Mouse (Mus musculus) kidney, postnatal 0 days (tissue): ENCODE data around the gene Tsc22d4. TPM values are rescaled to one million over a fixed set of nuclear protein-coding genes. Genes with fewer than 3 reads are reported as not detected.

ENCODE experiments used
- ATAC-seq: fragments of 200-750 bp; cut with Nextera tagmentation; replicated peaks from 2 replicates; pipeline ENCODE4 v1.8.0; 2017; ENCODE audit warnings: low read depth, moderate number of reproducible peaks, moderate TSS enrichment, moderate library complexity; ENCODE audit not compliant: low FRiP score
- DNase-seq: peaks from one replicate; pipeline ENCODE4 v3.0.0-alpha.2; 2016; ENCODE audit warnings: low spot score
- H3K27ac ChIP-seq: fragments of 300-500 bp; sonication (generic); 2 replicates; pipeline ENCODE4 v1.5.1; 2014; ENCODE audit warnings: mild to moderate bottlenecking
- H3K27me3 ChIP-seq: fragments of 300-500 bp; sonication (generic); 2 replicates; pipeline ENCODE4 v1.6.1; 2014; ENCODE audit warnings: low read length, mixed read lengths; ENCODE audit not compliant: insufficient read depth
- H3K36me3 ChIP-seq: fragments of 300-500 bp; sonication (generic); 2 replicates; pipeline ENCODE4 v1.6.1; 2014; ENCODE audit warnings: low read length, mixed read lengths; ENCODE audit not compliant: insufficient read depth
- H3K4me1 ChIP-seq: fragments of 300-500 bp; sonication (generic); replicated peaks from 2 replicates; pipeline ENCODE4 v1.6.1; 2014; ENCODE audit warnings: antibody characterized with exemption, low read length, mixed read lengths; ENCODE audit not compliant: insufficient read depth
- H3K4me2 ChIP-seq: fragments of 300-500 bp; sonication (generic); 2 replicates; pipeline ENCODE4 v1.6.1; 2014; ENCODE audit warnings: mild to moderate bottlenecking, low read length, moderate library complexity, mixed read lengths
- H3K4me3 ChIP-seq: fragments of 300-500 bp; sonication (generic); replicated peaks from 2 replicates; pipeline ENCODE4 v1.5.1; 2014; ENCODE audit warnings: low read depth, low read length
- H3K9ac ChIP-seq: fragments of 300-500 bp; sonication (generic); 2 replicates; pipeline ENCODE4 v1.6.1; 2014; ENCODE audit warnings: low read depth, low read length
- H3K9me3 ChIP-seq: fragments of 300-500 bp; sonication (generic); replicated peaks from 2 replicates; pipeline ENCODE4 v1.6.1; 2016; ENCODE audit warnings: low read length, inconsistent platforms, mixed read lengths
- CTCF ChIP-seq: IDR thresholded peaks from 2 replicates; pipeline ENCODE4 v1.5.1; 2016; ENCODE audit warnings: antibody characterized with exemption, low read depth, mild to moderate bottlenecking, moderate library complexity
- WGBS: fragments of 180-500 bp; shearing (Covaris S2); extraction: QIAGEN DNeasy Blood & Tissue Kit; methylation state at CpG from one replicate; pipeline ENCODE4 v1.1.7; 2014; 5-methylcytosine and 5-hydroxymethylcytosine counted together
- polyA plus RNA-seq: library from polyadenylated mRNA; unstranded; fragments of >200 nt; fragmentation: Nextera tagmentation; extraction: Ambion mirVana; gene quantifications from 2 replicates; pipeline ENCODE4 v1.2.1, GENCODE M21; 2015

Tsc22d4 gene
- polyA plus RNA-seq, 1 experiment from 2014 or later: 110 TPM

- 79% methylated on average over 6 of the region's 6 CpGs for WGBS
- ATAC-seq: no peak
These were observed 6.5 kb downstream of the Tsc22d4 start for GRCm38 (mm10) chr5:137751988-137752387.

GRCm38 (mm10) chr5:137753111-137753832 is 7.7 kb downstream of the Tsc22d4 start:
- Histone ChIP-seq H3K4me3 (no peak overlapping the region), H3K36me3 (peaks cover 29% of the 10 kb centered on the region), H3K4me1 (peaks cover 10% of the 10 kb centered on the region), H3K4me2 (no peak overlapping the region), H3K9me3 (no peaks in the 10 kb centered on the region), H3K9ac (no peak overlapping the region), H3K27ac (no peak overlapping the region), H3K27me3 (no peaks in the 10 kb centered on the region)
- ATAC-seq: no peak
- TF ChIP-seq CTCF: no peak
- 76% methylated on average over 13 of the region's 13 CpGs for WGBS
- DNase-seq: no peak

More at GRCm38 (mm10) chr5:137751988-137752387, 6.5 kb downstream of the Tsc22d4 start:
- peaks cover 24% of the 10 kb centered on the region for H3K36me3 ChIP-seq
- peaks cover 13% of the 10 kb centered on the region for H3K4me1 ChIP-seq
- no peak for DNase-seq
- H3K27me3 ChIP-seq: no peaks in the 10 kb centered on the region
- no peak overlapping the region for H3K27ac ChIP-seq
- no peaks in the 10 kb centered on the region for H3K9me3 ChIP-seq
- no peak for TF ChIP-seq CTCF
- no peak overlapping the region for H3K9ac ChIP-seq
- no peak overlapping the region for H3K4me2 ChIP-seq
- no peak overlapping the region for H3K4me3 ChIP-seq

DNA sequence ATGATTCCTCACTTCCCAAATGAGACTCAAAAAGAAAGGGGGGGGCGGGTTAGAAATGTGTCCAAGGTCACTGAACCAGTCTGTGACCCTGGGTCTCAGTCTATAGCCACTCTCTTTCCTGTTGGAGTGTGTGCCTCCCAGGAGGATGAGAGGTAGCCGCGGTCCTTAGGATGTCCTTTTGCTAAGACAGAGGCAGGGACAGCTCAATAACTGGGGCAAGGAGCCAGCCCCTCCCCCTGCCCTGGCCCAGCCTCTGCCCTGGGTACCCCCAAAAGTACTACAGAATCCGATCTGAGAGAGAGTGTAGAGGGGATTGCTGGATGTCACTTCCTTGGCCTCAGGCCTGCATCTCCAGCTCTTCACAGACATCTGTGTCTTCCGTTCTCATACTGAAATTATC is 9.9 kb downstream of the Tsc22d4 start:
- ATAC-seq (no peak), DNase-seq (no peak)
- TF ChIP-seq CTCF: no peak
- no peaks in the 10 kb centered on the region for H3K27me3 ChIP-seq
- no peaks in the 10 kb centered on the region for H3K4me1 ChIP-seq
- H3K27ac ChIP-seq: no peak overlapping the region
- no peaks in the 10 kb centered on the region for H3K9me3 ChIP-seq
- H3K4me2 ChIP-seq: no peak overlapping the region
- 82% methylated on average over 5 of the region's 5 CpGs for WGBS
- H3K4me3 ChIP-seq: no peak overlapping the region
- peaks cover 39% of the 10 kb centered on the region for H3K36me3 ChIP-seq
- H3K9ac ChIP-seq: no peak overlapping the region

- H3K4me3 ChIP-seq: no peak overlapping the region
- no peaks in the 10 kb centered on the region for H3K27me3 ChIP-seq
- no peak overlapping the region for H3K9ac ChIP-seq
- no peaks in the 10 kb centered on the region for H3K4me1 ChIP-seq
- peaks cover 39% of the 10 kb centered on the region for H3K36me3 ChIP-seq
- ATAC-seq (no peak), DNase-seq (no peak)
- 85% methylated on average over 3 of the region's 3 CpGs for WGBS
- H3K9me3 ChIP-seq: no peaks in the 10 kb centered on the region
- TF ChIP-seq CTCF: no peak
- H3K27ac ChIP-seq: no peak overlapping the region
- no peak overlapping the region for H3K4me2 ChIP-seq
These were observed 10.6 kb downstream of the Tsc22d4 start for GRCm38 (mm10) chr5:137756106-137756505.

DNA sequence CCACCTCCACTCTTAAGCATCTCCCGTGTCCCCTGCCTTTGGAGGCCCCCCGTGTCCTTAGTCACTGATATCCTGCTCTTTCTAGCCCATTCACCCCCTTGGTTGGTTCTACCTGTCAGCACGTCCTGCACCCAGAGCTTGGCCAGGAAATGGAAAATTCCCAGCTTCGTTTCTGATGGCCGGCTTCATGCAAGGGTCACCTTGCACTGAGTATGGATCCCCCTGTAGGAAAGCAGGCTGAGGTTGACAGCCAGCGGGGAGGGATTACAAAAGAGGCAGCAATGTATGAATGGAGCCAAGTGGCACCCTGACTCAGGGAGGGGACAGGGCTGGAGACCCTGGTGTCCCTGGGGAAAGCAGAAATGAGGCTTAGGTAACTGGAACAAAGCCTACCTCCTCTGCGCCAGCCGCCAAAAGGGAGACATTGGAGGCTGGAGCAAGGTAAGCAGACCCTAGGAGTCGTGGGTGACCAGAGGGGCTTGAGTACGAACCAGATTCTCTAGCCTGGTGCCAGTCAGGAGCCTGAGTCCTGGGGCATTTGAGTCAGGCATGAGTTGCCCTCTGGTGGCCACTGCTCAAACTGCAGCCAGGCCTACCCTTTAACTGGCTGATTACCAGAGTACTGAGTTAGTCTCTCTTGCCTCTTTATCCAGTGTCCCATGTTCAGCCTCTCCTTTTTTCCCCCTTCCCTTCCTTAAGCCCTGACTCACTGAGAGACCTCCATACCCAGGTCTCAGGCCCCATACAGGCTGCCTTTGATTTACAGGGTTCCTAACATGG is 11.5 kb downstream of the Tsc22d4 start:
- Histone ChIP-seq H3K4me3 (no peak overlapping the region), H3K4me2 (no peak overlapping the region), H3K9ac (no peak overlapping the region), H3K36me3 (peaks cover 29% of the 10 kb centered on the region), H3K27me3 (no peaks in the 10 kb centered on the region), H3K9me3 (no peaks in the 10 kb centered on the region), H3K27ac (no peak overlapping the region), H3K4me1 (no peaks in the 10 kb centered on the region)
- ATAC-seq: peak; percentile 12; the same call in 1 of the 2 replicates
- TF ChIP-seq CTCF: peak; percentile 97
- 46% methylated on average over 10 of the region's 10 CpGs for WGBS
- peak; percentile 86 for DNase-seq

DNA sequence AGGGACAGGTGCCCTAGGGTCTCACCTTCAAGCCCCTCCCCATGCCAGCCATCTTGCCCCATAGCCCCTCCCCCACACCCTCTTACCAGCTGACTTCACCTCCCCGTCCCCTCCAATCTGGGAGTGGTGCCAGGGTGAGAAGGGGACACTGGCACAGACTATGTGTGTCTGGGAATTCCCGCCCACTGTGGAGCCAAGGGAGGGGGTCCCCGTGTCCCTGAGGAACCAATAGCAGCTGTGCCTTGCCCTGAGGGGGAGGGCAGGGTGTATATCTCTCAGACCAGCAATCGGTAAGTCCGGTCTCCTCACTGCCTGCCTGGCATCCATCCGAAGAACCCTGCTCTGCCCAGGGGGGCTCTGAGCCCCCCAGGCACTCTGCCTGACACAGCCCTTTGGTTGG is 12.4 kb downstream of the Tsc22d4 start:
- Histone ChIP-seq H3K36me3 (peaks cover 29% of the 10 kb centered on the region), H3K4me2 (no peak overlapping the region), H3K27me3 (no peaks in the 10 kb centered on the region), H3K4me1 (no peaks in the 10 kb centered on the region), H3K9me3 (no peaks in the 10 kb centered on the region), H3K9ac (no peak overlapping the region), H3K4me3 (no peak overlapping the region), H3K27ac (no peak overlapping the region)
- 78% methylated on average over 6 of the region's 6 CpGs for WGBS
- ATAC-seq (0 out of 2 replicates have a peak, but pooled peaks have one; percentile 18), DNase-seq (no peak)
- TF ChIP-seq CTCF: no peak
